Mouse (Mus musculus): ENCODE data around the gene Haus8.
"Not testable (repeated sequence)": the region's sequence is repeated elsewhere in the genome, so short reads cannot be mapped to it uniquely, and the experiment has no call there.

- not testable (repeated sequence) for TF ChIP-seq POLR2A (IDR thresholded peaks at IDR 0.05; ENCODE audit: borderline replicate concordance, control insufficient read depth, low read depth, low read length); CTCF (IDR thresholded peaks at IDR 0.05; ENCODE audit: control insufficient read depth, insufficient read depth, low read length)
Observed at GRCm38 (mm10) chr8:71205541-71205967, 67.2 kb downstream of the Haus8 start.

All from bone marrow, adult 2 months (tissue).